Mouse (Mus musculus) liver, embryonic 14.5 days (tissue): ENCODE measurements around the gene 2310022A10Rik. TPM values are rescaled to one million over a fixed set of nuclear protein-coding genes. Genes with fewer than 3 reads are reported as not detected.

ENCODE experiments used
- ATAC-seq: fragments of 200-750 bp; cut with Nextera tagmentation; 2 replicates; pipeline ENCODE4 v1.8.0; 2017; ENCODE audit warnings: moderate number of reproducible peaks, mild to moderate bottlenecking, moderate library complexity; ENCODE audit not compliant: insufficient read depth
- DNase-seq, 3 experiments: peaks; one replicate each; pipeline ENCODE4 v3.0.0-alpha.2; 2012 to 2013; ENCODE audit warnings: low read depth in 3 of 3, low spot score in 3 of 3
- H3K27ac ChIP-seq: fragments of 300-500 bp; sonication (generic); 2 replicates; pipeline ENCODE4 v1.5.1; 2014; ENCODE audit warnings: moderate library complexity, mild to moderate bottlenecking, control low read depth, inconsistent platforms
- H3K27me3 ChIP-seq: fragments of 300-500 bp; sonication (generic); 2 replicates; pipeline ENCODE4 v1.6.1; 2014; ENCODE audit warnings: mild to moderate bottlenecking, low read length, moderate library complexity; ENCODE audit not compliant: control insufficient read depth, insufficient read depth
- H3K36me3 ChIP-seq: fragments of 300-500 bp; sonication (generic); replicated peaks from 2 replicates; pipeline ENCODE4 v1.6.1; 2014; ENCODE audit warnings: low read depth; ENCODE audit not compliant: control insufficient read depth, insufficient read depth
- H3K4me1 ChIP-seq, 2 experiments: fragments of 200-500 bp in 1 of 2; fragments of 300-500 bp in 1 of 2; sonication (generic) in 1 of 2; replicated peaks; 2 replicates each; pipeline ENCODE4 v1.6.1; 2012 to 2014; ENCODE audit warnings: antibody characterized with exemption in 1 of 2, inconsistent platforms in 1 of 2, low read length in 1 of 2; ENCODE audit not compliant: control insufficient read depth in 2 of 2, insufficient read depth in 2 of 2
- H3K4me2 ChIP-seq: fragments of 300-500 bp; sonication (generic); 2 replicates; pipeline ENCODE4 v1.6.1; 2014; ENCODE audit warnings: low read depth, mild to moderate bottlenecking, control low read depth, moderate library complexity
- H3K4me3 ChIP-seq, 2 experiments: fragments of 200-500 bp in 1 of 2; fragments of 300-500 bp in 1 of 2; sonication (generic) in 1 of 2; 2 replicates each; pipeline ENCODE4 v1.5.1; 2012 to 2014; ENCODE audit warnings: low read depth in 2 of 2, low read length in 2 of 2, mild to moderate bottlenecking in 2 of 2, control low read depth in 1 of 2, inconsistent platforms in 1 of 2, moderate library complexity in 1 of 2; ENCODE audit not compliant: insufficient read depth in 1 of 2
- H3K9ac ChIP-seq: fragments of 300-500 bp; sonication (generic); replicated peaks from 2 replicates; pipeline ENCODE4 v1.6.1; 2014; ENCODE audit warnings: mild to moderate bottlenecking, control low read depth, moderate library complexity
- H3K9me3 ChIP-seq: fragments of 300-500 bp; sonication (generic); 2 replicates; pipeline ENCODE4 v1.6.1; 2016; ENCODE audit warnings: low read length, mixed read lengths; ENCODE audit not compliant: control insufficient read depth
- CTCF ChIP-seq: IDR thresholded peaks from 2 replicates; pipeline ENCODE4 v1.5.1; 2016; ENCODE audit warnings: antibody characterized with exemption, low read depth, control low read depth
- EP300 ChIP-seq: IDR thresholded peaks from 2 replicates; pipeline ENCODE4 v1.6.1; 2016; ENCODE audit warnings: antibody characterized with exemption, low read depth
- WGBS: fragments of 180-500 bp; shearing (Covaris S2); extraction: QIAGEN DNeasy Blood & Tissue Kit; methylation state at CpG from one replicate; pipeline ENCODE4 v1.1.7; 2014; ENCODE audit not compliant: insufficient replicate concordance; 5-methylcytosine and 5-hydroxymethylcytosine counted together
- polyA plus RNA-seq, 2 experiments: library from polyadenylated mRNA; depleted of rRNA in 1 of 2; stranded (reverse) in 1 of 2; unstranded in 1 of 2; fragments of >200 nt; fragmentation: Nextera tagmentation in 1 of 2; extraction: Ambion mirVana in 1 of 2; gene quantifications; 2 replicates each; pipeline versions ENCODE4 v1.2.1 to v1.2.3; 2012 to 2014

2310022A10Rik gene
- polyA plus RNA-seq, 2 experiments = 12.7 to 13.8 TPM

DNA sequence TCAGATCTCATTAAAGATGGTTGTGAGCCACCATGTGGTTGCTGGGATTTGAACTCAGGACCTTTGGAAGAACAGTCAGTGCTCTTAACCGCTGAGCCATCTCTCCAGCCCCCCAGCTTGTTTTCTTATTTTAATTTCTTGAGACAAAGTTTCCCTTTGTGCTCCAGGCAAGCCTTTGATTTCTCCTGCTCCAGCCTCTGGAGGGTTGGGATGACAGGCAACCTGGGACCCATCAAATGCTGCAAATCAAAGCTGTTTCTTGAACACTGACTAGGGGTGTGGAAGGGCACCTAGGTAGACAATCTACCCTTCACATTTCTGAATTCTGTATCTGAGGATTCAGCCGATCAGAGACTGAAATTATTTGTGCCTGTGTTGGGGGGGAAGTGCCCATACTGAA is 42.2 kb upstream of the 2310022A10Rik start:
- no peak for TF ChIP-seq CTCF
- TF ChIP-seq EP300 = no peak
- no peaks in the 10 kb centered on the region for H3K27me3 ChIP-seq
- H3K36me3 ChIP-seq = no peaks in the 10 kb centered on the region
- H3K4me1 ChIP-seq = peaks cover 10 to 12% of the 10 kb centered on the region in 2 experiments
- H3K9me3 ChIP-seq = no peaks in the 10 kb centered on the region
- ATAC-seq (no peak), DNase-seq (no peak)
- H3K27ac ChIP-seq = no peak overlapping the region
- no peak overlapping the region for H3K4me3 ChIP-seq
- no peak overlapping the region for H3K9ac ChIP-seq
- WGBS = 79% methylated on average over 2 of the region's 2 CpGs
- H3K4me2 ChIP-seq = no peak overlapping the region

GRCm38 (mm10) chr7:27514961-27515360 is 38.1 kb upstream of the 2310022A10Rik start:
- Histone ChIP-seq H3K36me3 (no peaks in the 10 kb centered on the region), H3K4me3 (no peak overlapping the region), H3K4me2 (no peak overlapping the region), H3K9me3 (no peaks in the 10 kb centered on the region), H3K27me3 (no peaks in the 10 kb centered on the region), H3K27ac (no peak overlapping the region), H3K9ac (no peak overlapping the region), H3K4me1 (no peaks in the 10 kb centered on the region)
- ATAC-seq (peak; percentile 13; the same call in 1 of the 2 replicates), DNase-seq (no peak)
- TF ChIP-seq CTCF (no peak), EP300 (no peak)
- WGBS = 73% methylated on average over 9 of the region's 9 CpGs

DNA sequence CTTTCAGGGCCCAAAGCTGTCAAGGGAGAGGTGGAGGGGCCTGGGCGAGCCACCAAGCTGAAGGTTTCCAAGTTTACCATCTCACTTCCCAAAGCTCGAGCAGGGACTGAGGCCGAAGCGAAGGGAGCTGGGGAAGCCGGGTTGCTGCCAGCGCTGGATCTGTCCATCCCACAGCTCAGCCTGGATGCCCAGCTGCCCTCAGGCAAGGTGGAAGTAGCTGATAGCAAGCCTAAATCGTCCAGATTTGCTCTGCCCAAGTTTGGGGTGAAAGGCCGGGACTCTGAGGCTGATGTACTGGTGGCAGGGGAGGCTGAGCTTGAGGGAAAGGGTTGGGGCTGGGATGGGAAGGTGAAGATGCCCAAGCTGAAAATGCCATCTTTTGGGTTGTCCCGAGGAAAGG is 34.7 kb upstream of the 2310022A10Rik start:
- no peaks in the 10 kb centered on the region for H3K36me3 ChIP-seq
- no peak overlapping the region for H3K4me3 ChIP-seq
- H3K4me1 ChIP-seq = no peaks in the 10 kb centered on the region
- DNase-seq (no peak), ATAC-seq (no peak)
- no peaks in the 10 kb centered on the region for H3K27me3 ChIP-seq
- H3K4me2 ChIP-seq = no peak overlapping the region
- H3K27ac ChIP-seq = no peak overlapping the region
- TF ChIP-seq CTCF (no peak), EP300 (no peak)
- no peaks in the 10 kb centered on the region for H3K9me3 ChIP-seq
- no peak overlapping the region for H3K9ac ChIP-seq
- WGBS = 66% methylated on average over 9 of the region's 9 CpGs

- Histone ChIP-seq H3K27me3 (no peaks in the 10 kb centered on the region), H3K9ac (no peak overlapping the region), H3K4me3 (no peak overlapping the region), H3K36me3 (no peaks in the 10 kb centered on the region), H3K4me2 (no peak overlapping the region), H3K9me3 (no peaks in the 10 kb centered on the region), H3K4me1 (peaks cover 0 to under 1% of the 10 kb centered on the region in 2 experiments; a peak in 1 of 4 replicates), H3K27ac (no peak overlapping the region)
- ATAC-seq = no peak
- peak; percentile 72 for TF ChIP-seq CTCF
- TF ChIP-seq EP300 = no peak
- DNase-seq = no peak
These were observed 32.9 kb upstream of the 2310022A10Rik start for GRCm38 (mm10) chr7:27520104-27520503.

DNA sequence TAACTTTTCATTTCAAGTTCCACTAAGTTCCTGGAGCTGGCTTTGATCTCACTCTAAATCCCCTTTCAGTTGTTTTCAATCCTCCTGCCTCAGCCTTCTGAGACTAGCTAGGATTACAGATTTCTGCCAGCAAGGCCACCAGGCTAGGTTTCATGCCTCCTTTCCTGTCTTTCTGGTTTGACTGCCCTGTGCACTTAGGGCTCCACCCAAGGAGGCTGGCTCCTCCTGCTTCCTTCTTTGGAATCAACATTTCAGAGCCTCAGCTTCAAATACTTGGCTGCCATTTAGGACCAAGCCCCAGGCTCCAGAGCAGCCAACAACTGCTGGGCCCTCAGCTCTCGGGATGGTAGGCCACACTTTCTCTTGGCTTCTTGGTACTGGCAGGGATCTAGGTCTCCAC is 32.4 kb upstream of the 2310022A10Rik start:
- Histone ChIP-seq H3K9ac (no peak overlapping the region), H3K36me3 (no peaks in the 10 kb centered on the region), H3K4me2 (no peak overlapping the region), H3K4me3 (no peak overlapping the region), H3K27me3 (no peaks in the 10 kb centered on the region), H3K27ac (no peak overlapping the region), H3K9me3 (no peaks in the 10 kb centered on the region), H3K4me1 (peaks cover 5% of the 10 kb centered on the region in 2 experiments)
- WGBS = 72% methylated on average over 1 of the region's 1 CpGs
- no peak for TF ChIP-seq EP300
- TF ChIP-seq CTCF = no peak
- DNase-seq = no peak
- no peak for ATAC-seq
